Mouse (Mus musculus): ENCODE data around the gene Pam16. TPM values are rescaled to one million over a fixed set of nuclear protein-coding genes. Genes with fewer than 3 reads are reported as not detected.

The Pam16 gene
- polyA plus RNA-seq, 1 experiment: 40.4 TPM

GRCm38 (mm10) chr16:4661605-4662004 is 36.8 kb upstream of the Pam16 start:
- WGBS: 92% methylated on average over 2 of the region's 2 CpGs
- peaks cover 54% of the 10 kb centered on the region for H3K36me3 ChIP-seq (ENCODE audit: control insufficient read depth, insufficient read depth, low read length)
- no peak for TF ChIP-seq POLR2A (IDR thresholded peaks at IDR 0.05; ENCODE audit: control insufficient read depth, extremely low read depth, insufficient read depth, low read length, poor library complexity)
- no peak for TF ChIP-seq CTCF (IDR thresholded peaks at IDR 0.05; ENCODE audit: borderline replicate concordance, control insufficient read depth, extremely low read depth, insufficient read depth, low read length, poor library complexity)
- no peak overlapping the region for H3K27ac ChIP-seq (ENCODE audit: control insufficient read depth, insufficient read depth, low read length)
- H3K4me1 ChIP-seq (replicated peaks; ENCODE audit: control insufficient read depth, insufficient read depth, low read length): peaks cover 9% of the 10 kb centered on the region; the same call in 1 of the 2 replicates
- DNase-seq: no peak
- H3K4me3 ChIP-seq (ENCODE audit: control insufficient read depth, insufficient read depth, low read length): no peak overlapping the region
- H3K27me3 ChIP-seq (ENCODE audit: control insufficient read depth, insufficient read depth, low read length): no peaks in the 10 kb centered on the region

- WGBS: 75% methylated on average over 2 of the region's 2 CpGs
- peaks cover 49% of the 10 kb centered on the region for H3K36me3 ChIP-seq (ENCODE audit: control insufficient read depth, insufficient read depth, low read length)
- H3K27ac ChIP-seq (ENCODE audit: control insufficient read depth, insufficient read depth, low read length): no peak overlapping the region
These were observed 34.5 kb upstream of the Pam16 start for GRCm38 (mm10) chr16:4659326-4659725.

GRCm38 (mm10) chr16:4658781-4659245 is 34.0 kb upstream of the Pam16 start:
- TF ChIP-seq POLR2A (IDR thresholded peaks at IDR 0.05; ENCODE audit: control insufficient read depth, extremely low read depth, insufficient read depth, low read length, poor library complexity): no peak
- TF ChIP-seq CTCF (IDR thresholded peaks at IDR 0.05; ENCODE audit: borderline replicate concordance, control insufficient read depth, extremely low read depth, insufficient read depth, low read length, poor library complexity): no peak
- peaks cover 46% of the 10 kb centered on the region for H3K36me3 ChIP-seq (ENCODE audit: control insufficient read depth, insufficient read depth, low read length)
- H3K4me1 ChIP-seq (replicated peaks; ENCODE audit: control insufficient read depth, insufficient read depth, low read length): peaks cover 9% of the 10 kb centered on the region; the same call in 1 of the 2 replicates
- H3K27ac ChIP-seq (ENCODE audit: control insufficient read depth, insufficient read depth, low read length): no peak overlapping the region
- WGBS: 37% methylated on average over 11 of the region's 11 CpGs
- no peak for DNase-seq
- no peak overlapping the region for H3K4me3 ChIP-seq (ENCODE audit: control insufficient read depth, insufficient read depth, low read length)
- H3K27me3 ChIP-seq (ENCODE audit: control insufficient read depth, insufficient read depth, low read length): no peaks in the 10 kb centered on the region

More at GRCm38 (mm10) chr16:4659326-4659725, 34.5 kb upstream of the Pam16 start:
- Histone ChIP-seq H3K27me3 (ENCODE audit: control insufficient read depth, insufficient read depth, low read length) (no peaks in the 10 kb centered on the region), H3K4me3 (ENCODE audit: control insufficient read depth, insufficient read depth, low read length) (no peak overlapping the region), H3K4me1 (replicated peaks; ENCODE audit: control insufficient read depth, insufficient read depth, low read length) (peaks cover 9% of the 10 kb centered on the region; the same call in 1 of the 2 replicates)
- TF ChIP-seq POLR2A (IDR thresholded peaks at IDR 0.05; ENCODE audit: control insufficient read depth, extremely low read depth, insufficient read depth, low read length, poor library complexity) (no peak), CTCF (IDR thresholded peaks at IDR 0.05; ENCODE audit: borderline replicate concordance, control insufficient read depth, extremely low read depth, insufficient read depth, low read length, poor library complexity) (no peak)
- no peak for DNase-seq

- peaks cover 45% of the 10 kb centered on the region for H3K36me3 ChIP-seq (ENCODE audit: control insufficient read depth, insufficient read depth, low read length)
- peaks cover 9% of the 10 kb centered on the region; the same call in 1 of the 2 replicates for H3K4me1 ChIP-seq (replicated peaks; ENCODE audit: control insufficient read depth, insufficient read depth, low read length)
- H3K4me3 ChIP-seq (ENCODE audit: control insufficient read depth, insufficient read depth, low read length): no peak overlapping the region
- H3K27me3 ChIP-seq (ENCODE audit: control insufficient read depth, insufficient read depth, low read length): no peaks in the 10 kb centered on the region
- TF ChIP-seq CTCF (IDR thresholded peaks at IDR 0.05; ENCODE audit: borderline replicate concordance, control insufficient read depth, extremely low read depth, insufficient read depth, low read length, poor library complexity) (no peak), POLR2A (IDR thresholded peaks at IDR 0.05; ENCODE audit: control insufficient read depth, extremely low read depth, insufficient read depth, low read length, poor library complexity) (no peak)
- no peak overlapping the region for H3K27ac ChIP-seq (ENCODE audit: control insufficient read depth, insufficient read depth, low read length)
- WGBS: 91% methylated on average over 9 of the region's 9 CpGs
- no peak for DNase-seq
These were observed 31.8 kb upstream of the Pam16 start for GRCm38 (mm10) chr16:4656571-4657081.

GRCm38 (mm10) chr16:4655764-4656570 is 31.2 kb upstream of the Pam16 start:
- TF ChIP-seq CTCF (IDR thresholded peaks at IDR 0.05; ENCODE audit: borderline replicate concordance, control insufficient read depth, extremely low read depth, insufficient read depth, low read length, poor library complexity): no peak
- TF ChIP-seq POLR2A (IDR thresholded peaks at IDR 0.05; ENCODE audit: control insufficient read depth, extremely low read depth, insufficient read depth, low read length, poor library complexity): no peak
- no peak overlapping the region for H3K4me3 ChIP-seq (ENCODE audit: control insufficient read depth, insufficient read depth, low read length)
- peaks cover 44% of the 10 kb centered on the region for H3K36me3 ChIP-seq (ENCODE audit: control insufficient read depth, insufficient read depth, low read length)
- H3K4me1 ChIP-seq (replicated peaks; ENCODE audit: control insufficient read depth, insufficient read depth, low read length): peaks cover 9% of the 10 kb centered on the region; the same call in 1 of the 2 replicates
- DNase-seq: no peak
- 78% methylated on average over 11 of the region's 11 CpGs for WGBS
- no peaks in the 10 kb centered on the region for H3K27me3 ChIP-seq (ENCODE audit: control insufficient read depth, insufficient read depth, low read length)
- no peak overlapping the region for H3K27ac ChIP-seq (ENCODE audit: control insufficient read depth, insufficient read depth, low read length)

GRCm38 (mm10) chr16:4655251-4655734 is 30.5 kb upstream of the Pam16 start:
- no peak overlapping the region for H3K27ac ChIP-seq (ENCODE audit: control insufficient read depth, insufficient read depth, low read length)
- no peak overlapping the region for H3K4me3 ChIP-seq (ENCODE audit: control insufficient read depth, insufficient read depth, low read length)
- H3K4me1 ChIP-seq (replicated peaks; ENCODE audit: control insufficient read depth, insufficient read depth, low read length): peaks cover 9% of the 10 kb centered on the region; the same call in 1 of the 2 replicates
- 91% methylated on average over 4 of the region's 4 CpGs for WGBS
- H3K27me3 ChIP-seq (ENCODE audit: control insufficient read depth, insufficient read depth, low read length): no peaks in the 10 kb centered on the region
- peaks cover 43% of the 10 kb centered on the region for H3K36me3 ChIP-seq (ENCODE audit: control insufficient read depth, insufficient read depth, low read length)
- no peak for DNase-seq
- TF ChIP-seq POLR2A (IDR thresholded peaks at IDR 0.05; ENCODE audit: control insufficient read depth, extremely low read depth, insufficient read depth, low read length, poor library complexity) (no peak), CTCF (IDR thresholded peaks at IDR 0.05; ENCODE audit: borderline replicate concordance, control insufficient read depth, extremely low read depth, insufficient read depth, low read length, poor library complexity) (no peak)

Measured in thymus, adult 2 months (tissue).